Mouse (Mus musculus) lung, embryonic 14.5 days (tissue): ENCODE measurements around the gene Lrrc66. TPM values are rescaled to one million over a fixed set of nuclear protein-coding genes. Genes with fewer than 3 reads are reported as not detected.
"Not testable (repeated sequence)": the region's sequence is repeated elsewhere in the genome, so short reads cannot be mapped to it uniquely, and the experiment has no call there.

ENCODE experiments used
- ATAC-seq: fragments of 200-750 bp; cut with Nextera tagmentation; 2 replicates; pipeline ENCODE4 v1.8.0; 2017; ENCODE audit warnings: mild to moderate bottlenecking, moderate TSS enrichment, moderate library complexity; ENCODE audit not compliant: insufficient read depth
- DNase-seq: peaks from one replicate; pipeline ENCODE4 v3.0.0-alpha.2; 2015
- H3K27ac ChIP-seq: fragments of 300-500 bp; sonication (generic); 2 replicates; pipeline ENCODE4 v1.5.1; 2014; ENCODE audit warnings: low read depth, mild to moderate bottlenecking, moderate library complexity
- H3K27me3 ChIP-seq: fragments of 300-500 bp; sonication (generic); 2 replicates; pipeline ENCODE4 v1.6.1; 2014; ENCODE audit warnings: low read length, control low read depth; ENCODE audit not compliant: insufficient read depth
- H3K36me3 ChIP-seq: fragments of 300-500 bp; sonication (generic); 2 replicates; pipeline ENCODE4 v1.6.1; 2014; ENCODE audit warnings: control low read depth; ENCODE audit not compliant: insufficient read depth
- H3K4me1 ChIP-seq: fragments of 300-500 bp; sonication (generic); 2 replicates; pipeline ENCODE4 v1.6.1; 2014; ENCODE audit warnings: antibody characterized with exemption, control low read depth; ENCODE audit not compliant: insufficient read depth
- H3K4me2 ChIP-seq: fragments of 300-500 bp; sonication (generic); 2 replicates; pipeline ENCODE4 v1.6.1; 2014; ENCODE audit warnings: mild to moderate bottlenecking
- H3K4me3 ChIP-seq: fragments of 300-500 bp; sonication (generic); 2 replicates; pipeline ENCODE4 v1.5.1; 2014; ENCODE audit warnings: low read depth, low read length
- H3K9ac ChIP-seq: fragments of 300-500 bp; sonication (generic); 2 replicates; pipeline ENCODE4 v1.6.1; 2014
- H3K9me3 ChIP-seq: fragments of 300-500 bp; sonication (generic); 2 replicates; pipeline ENCODE4 v1.6.1; 2016; ENCODE audit warnings: low read depth, low read length, control low read depth
- CTCF ChIP-seq: IDR thresholded peaks from 2 replicates; pipeline ENCODE4 v1.5.1; 2016; ENCODE audit warnings: antibody characterized with exemption, low read depth
- WGBS: fragments of 180-500 bp; shearing (Covaris S2); extraction: QIAGEN DNeasy Blood & Tissue Kit; methylation state at CpG from one replicate; pipeline ENCODE4 v1.1.7; 2014; 5-methylcytosine and 5-hydroxymethylcytosine counted together
- polyA plus RNA-seq: library from polyadenylated mRNA; unstranded; fragments of >200 nt; fragmentation: Nextera tagmentation; extraction: Ambion mirVana; gene quantifications from 2 replicates; pipeline ENCODE4 v1.2.1, GENCODE M21; 2014

Gene Lrrc66
- polyA plus RNA-seq, 1 experiment from 2014 or later = not detected

DNA sequence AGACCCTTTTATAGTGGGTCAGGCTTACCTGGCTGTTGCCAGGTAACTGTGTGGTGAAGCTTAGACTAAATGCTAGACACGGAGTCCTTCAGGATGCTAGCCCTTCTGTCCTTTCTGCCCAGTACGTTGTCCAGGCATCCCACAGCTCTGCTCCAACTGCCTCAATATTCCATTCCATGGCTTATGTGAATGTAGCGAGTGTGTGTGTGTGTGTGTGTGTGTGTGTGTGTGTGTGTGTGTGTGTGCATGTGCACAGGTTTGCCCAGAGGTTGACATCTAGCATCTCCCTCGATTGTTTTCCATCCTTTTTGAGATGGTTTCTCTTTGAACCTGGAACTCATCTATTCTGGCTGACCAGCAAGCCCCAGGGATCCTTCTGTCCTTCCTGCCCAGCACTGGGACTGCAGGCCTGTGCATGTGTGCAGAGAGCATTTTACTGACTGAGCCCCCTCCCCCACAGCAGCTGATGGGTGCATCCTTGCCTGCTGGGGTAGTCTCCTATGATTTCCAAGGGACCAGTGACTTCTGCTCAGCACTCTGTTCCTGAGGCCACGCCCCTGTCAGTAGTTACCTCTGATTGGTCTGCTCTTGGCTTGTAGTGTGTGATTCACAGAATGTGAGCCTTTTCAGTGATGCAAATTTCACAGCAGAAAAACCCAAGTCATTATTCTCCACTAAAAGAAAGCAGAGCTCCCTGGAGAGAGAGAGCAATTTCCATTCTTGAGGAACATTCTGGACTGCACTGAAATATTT is 33.2 kb downstream of the Lrrc66 start:
- H3K4me3 ChIP-seq = no peak overlapping the region
- H3K9me3 ChIP-seq = no peaks in the 10 kb centered on the region
- no peak for ATAC-seq
- DNase-seq = no peak
- no peak overlapping the region for H3K4me2 ChIP-seq
- H3K27ac ChIP-seq = no peak overlapping the region
- H3K4me1 ChIP-seq = no peaks in the 10 kb centered on the region
- no peaks in the 10 kb centered on the region for H3K36me3 ChIP-seq
- H3K27me3 ChIP-seq = no peaks in the 10 kb centered on the region
- WGBS = 67% methylated on average over 5 of the region's 5 CpGs
- TF ChIP-seq CTCF = no peak
- no peak overlapping the region for H3K9ac ChIP-seq

DNA sequence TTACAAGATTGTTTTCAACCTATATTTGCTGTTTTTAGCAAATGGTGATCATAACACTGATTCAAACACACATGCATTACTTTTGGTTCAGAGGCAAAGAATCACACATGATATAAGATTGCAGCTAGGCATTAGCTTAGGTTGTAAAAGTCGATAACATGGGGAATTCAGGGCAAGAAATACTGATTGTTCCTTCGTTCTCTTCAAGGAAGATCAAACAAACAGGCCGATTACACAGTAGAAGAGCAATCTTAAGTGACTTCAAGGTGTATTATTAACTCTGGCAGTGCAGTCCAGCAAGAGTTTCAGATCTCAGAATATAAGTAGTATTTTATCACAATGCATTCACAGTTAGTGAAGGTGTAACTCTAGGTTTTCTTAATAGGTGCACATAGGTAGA is 45.2 kb downstream of the Lrrc66 start:
- Histone ChIP-seq H3K4me3 (no peak overlapping the region), H3K9ac (no peak overlapping the region), H3K27ac (no peak overlapping the region), H3K27me3 (no peaks in the 10 kb centered on the region), H3K9me3 (no peaks in the 10 kb centered on the region), H3K4me2 (no peak overlapping the region), H3K4me1 (no peaks in the 10 kb centered on the region), H3K36me3 (no peaks in the 10 kb centered on the region)
- TF ChIP-seq CTCF = no peak
- 56% methylated on average over 3 of the region's 3 CpGs for WGBS
- ATAC-seq (no peak), DNase-seq (no peak)

DNA sequence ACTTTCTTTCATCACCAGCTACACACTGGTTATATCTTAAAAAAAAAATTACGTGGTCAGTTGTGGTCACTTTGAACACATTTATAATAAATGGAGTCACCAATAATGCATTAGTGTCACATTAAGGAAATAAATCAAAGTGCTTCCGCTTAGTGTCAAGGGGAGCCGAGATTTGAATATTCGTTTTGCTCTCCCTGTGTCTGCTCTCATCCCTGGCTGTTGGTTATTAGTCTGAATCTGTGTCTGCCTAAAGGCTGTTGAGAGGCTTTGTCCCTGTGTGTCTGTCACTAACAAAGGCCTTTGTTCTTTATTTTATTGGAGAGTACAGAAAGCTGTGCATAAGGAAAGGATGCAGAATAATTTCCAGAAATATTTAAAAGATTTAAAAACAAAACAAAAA is 45.7 kb downstream of the Lrrc66 start:
- no peak for ATAC-seq
- Histone ChIP-seq H3K4me2 (no peak overlapping the region), H3K36me3 (no peaks in the 10 kb centered on the region), H3K27me3 (no peaks in the 10 kb centered on the region), H3K9me3 (no peaks in the 10 kb centered on the region), H3K4me1 (no peaks in the 10 kb centered on the region), H3K9ac (no peak overlapping the region), H3K4me3 (no peak overlapping the region), H3K27ac (no peak overlapping the region)
- WGBS = 61% methylated on average over 4 of the region's 4 CpGs
- DNase-seq = no peak
- no peak for TF ChIP-seq CTCF

DNA sequence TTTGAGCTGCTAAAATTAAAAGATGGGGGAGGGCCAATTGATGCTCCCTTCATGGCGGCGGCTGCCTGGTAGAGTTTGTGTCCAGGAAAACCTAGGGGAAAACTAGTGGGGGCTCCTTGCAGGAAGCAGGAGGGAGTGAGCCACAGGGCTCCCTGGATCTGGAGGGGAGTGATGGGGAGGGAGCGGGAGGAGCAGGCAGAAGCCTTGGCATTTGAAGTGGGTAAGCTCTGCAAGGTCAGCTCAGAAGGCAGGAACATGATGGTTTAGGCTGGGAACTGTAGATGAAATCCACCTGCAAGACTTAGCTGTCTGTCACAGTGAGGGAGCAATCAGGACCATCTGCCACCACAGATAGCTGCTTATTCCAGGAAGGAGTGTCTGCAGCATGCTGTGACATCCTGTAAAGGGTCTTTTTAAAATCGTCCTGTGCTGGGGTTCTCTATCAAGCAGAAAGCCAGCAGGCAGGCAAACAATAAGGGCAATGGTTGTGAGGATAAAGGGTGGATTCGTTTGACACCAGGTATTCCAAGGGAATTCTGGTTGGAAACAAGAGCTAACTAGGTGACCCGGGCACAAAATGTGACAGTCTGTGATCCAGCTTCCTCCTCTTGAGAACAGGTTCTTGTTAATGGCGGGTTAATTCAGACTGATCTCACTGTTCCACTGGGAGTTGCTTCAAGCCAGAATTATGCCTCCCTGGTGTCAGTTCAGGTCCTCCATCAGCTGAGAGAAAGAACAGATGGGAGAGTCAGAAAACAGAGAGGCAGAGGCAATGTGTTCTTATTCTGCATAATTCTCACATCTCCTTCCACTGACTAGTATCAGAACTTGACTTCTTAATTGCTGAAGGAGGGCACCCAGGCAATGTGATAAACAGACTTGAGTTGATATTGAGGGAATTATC is 46.9 kb downstream of the Lrrc66 start:
- Histone ChIP-seq H3K27me3 (no peaks in the 10 kb centered on the region), H3K4me3 (no peak overlapping the region), H3K4me2 (no peak overlapping the region), H3K9me3 (no peaks in the 10 kb centered on the region), H3K9ac (no peak overlapping the region), H3K27ac (no peak overlapping the region), H3K36me3 (no peaks in the 10 kb centered on the region), H3K4me1 (no peaks in the 10 kb centered on the region)
- DNase-seq = no peak
- no peak for TF ChIP-seq CTCF
- ATAC-seq = no peak
- 35% methylated on average over 7 of the region's 7 CpGs for WGBS

DNA sequence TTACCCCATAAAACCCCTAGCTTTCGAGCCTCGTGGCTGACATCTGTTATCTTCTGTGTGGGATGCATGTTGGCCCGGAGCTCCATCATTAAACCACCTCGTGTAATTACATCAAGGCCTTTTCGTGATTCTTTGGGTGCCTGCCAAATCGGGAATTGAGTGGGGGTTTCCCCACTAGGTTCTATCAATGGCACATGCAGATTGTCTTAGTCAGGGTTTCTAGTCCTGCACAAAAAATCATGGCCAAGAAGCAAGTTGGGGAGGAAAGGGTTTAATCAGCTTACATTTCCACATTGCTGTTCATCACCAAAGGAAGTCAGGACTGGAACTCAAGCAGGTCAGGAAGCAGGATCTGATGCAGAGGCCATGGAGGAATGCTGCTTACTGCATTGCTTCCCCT is 48.3 kb downstream of the Lrrc66 start:
- H3K4me2 ChIP-seq, H3K27ac ChIP-seq, H3K9ac ChIP-seq, ATAC-seq, H3K36me3 ChIP-seq, H3K4me3 ChIP-seq, H3K4me1 ChIP-seq, DNase-seq, H3K27me3 ChIP-seq, H3K9me3 ChIP-seq: not testable (repeated sequence)
- WGBS = 64% methylated on average over 6 of the region's 6 CpGs

DNA sequence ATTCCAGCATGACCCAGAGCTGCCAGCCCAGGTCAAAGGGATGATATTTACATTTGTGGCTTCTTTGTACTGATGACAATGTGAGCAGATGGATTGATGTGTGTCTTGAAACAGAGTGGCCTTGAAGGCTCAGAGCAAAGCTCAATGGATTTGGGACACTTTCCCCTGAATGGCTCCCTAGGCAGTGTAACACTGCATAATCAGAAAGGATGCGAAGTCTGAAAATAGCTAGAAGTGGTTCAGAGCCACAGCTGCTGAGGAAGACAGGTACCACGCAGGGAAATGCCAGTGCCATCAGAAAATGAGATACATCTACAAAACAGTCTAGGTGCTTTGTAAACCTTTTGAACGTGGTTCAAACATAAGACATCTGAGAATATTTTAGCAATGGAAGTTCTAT is 54.2 kb downstream of the Lrrc66 start:
- Histone ChIP-seq H3K27ac (no peak overlapping the region), H3K36me3 (no peaks in the 10 kb centered on the region), H3K9ac (no peak overlapping the region), H3K4me2 (no peak overlapping the region), H3K4me1 (no peaks in the 10 kb centered on the region), H3K27me3 (no peaks in the 10 kb centered on the region), H3K9me3 (no peaks in the 10 kb centered on the region), H3K4me3 (no peak overlapping the region)
- no peak for TF ChIP-seq CTCF
- DNase-seq = no peak
- 70% methylated on average over 3 of the region's 3 CpGs for WGBS
- no peak for ATAC-seq

DNA sequence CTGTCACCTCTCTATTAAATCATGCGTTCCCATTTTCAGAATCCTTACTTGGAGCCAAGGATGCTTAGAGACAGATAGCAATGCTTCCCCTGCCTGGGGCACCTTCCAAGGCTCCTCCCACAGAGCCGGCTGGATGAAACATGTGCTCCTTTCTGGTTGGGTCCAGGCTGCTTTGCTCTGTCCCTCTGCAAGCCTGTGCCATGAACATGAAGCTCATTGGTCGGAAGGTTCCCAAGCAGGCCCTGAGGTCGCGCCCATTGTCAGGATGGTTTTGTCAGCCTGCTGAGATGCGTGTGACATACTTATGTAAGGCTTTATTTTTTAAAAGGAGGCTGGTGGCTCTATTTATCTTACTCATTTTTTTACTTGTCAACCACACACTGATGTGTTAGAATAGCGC is 55.6 kb downstream of the Lrrc66 start:
- no peaks in the 10 kb centered on the region for H3K4me1 ChIP-seq
- TF ChIP-seq CTCF = no peak
- no peaks in the 10 kb centered on the region for H3K36me3 ChIP-seq
- no peak overlapping the region for H3K27ac ChIP-seq
- DNase-seq = no peak
- H3K9ac ChIP-seq = no peak overlapping the region
- no peaks in the 10 kb centered on the region for H3K9me3 ChIP-seq
- 59% methylated on average over 7 of the region's 7 CpGs for WGBS
- no peaks in the 10 kb centered on the region for H3K27me3 ChIP-seq
- H3K4me2 ChIP-seq = no peak overlapping the region
- ATAC-seq = no peak
- H3K4me3 ChIP-seq = no peak overlapping the region
